Comparison of ENCODE assay signal across 20 mouse cellular contexts in the genomic region with DNA sequence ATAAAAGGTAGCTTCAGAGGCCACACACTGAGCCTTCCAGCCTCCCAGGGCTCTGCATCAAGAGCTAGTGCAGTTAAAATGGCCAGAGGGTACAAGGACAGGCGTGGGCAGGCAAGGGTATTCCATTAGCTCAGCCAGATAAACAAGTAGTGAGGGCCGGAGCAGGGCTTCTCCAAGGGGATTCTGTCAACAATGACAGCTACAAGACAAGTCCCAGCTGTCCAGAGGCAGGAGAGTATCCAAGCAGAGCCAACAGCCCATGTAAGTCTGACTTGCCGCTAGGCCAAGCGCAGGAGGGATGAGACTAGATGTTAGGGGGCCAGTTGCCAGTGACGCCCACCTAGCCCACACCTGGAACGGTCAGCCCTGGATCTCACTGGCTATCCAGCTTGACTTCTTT. TPM values are rescaled to one million over a fixed set of nuclear protein-coding genes. Genes with fewer than 3 reads are reported as not detected.
DNase-seq lines count a peak whose midpoint lies in the region; ATAC-seq and TF ChIP-seq lines count a peak whose summit lies in the region.
"Had no signal": no experiment of that assay in that cellular context is flagged by ENCODE, and none has a peak within 500 bp of the region (broad histone marks: within the 10 kb centered on the region; RNA-seq: fewer than 3 reads in every experiment).

No protein-coding gene starts in this region.

- ATAC-seq in heart, embryonic 12.5 days (ENCODE audit: insufficient number of reproducible peaks, low FRiP score): peak; percentile 40; the same call in 1 of the 2 replicates
- ATAC-seq: inflammation-experienced regulatory T-cells, adult 6 months had no signal

- H3K27ac ChIP-seq in heart, embryonic 12.5 days (ENCODE audit: poor library complexity, severe bottlenecking): peak overlapping the region; percentile 47
- peak overlapping the region; percentile 64 for H3K27ac ChIP-seq in thymus, adult 2 months (ENCODE audit: control insufficient read depth, insufficient read depth, low read length)
- H3K27ac ChIP-seq: layer of hippocampus, adult 2 months; left cerebral cortex, adult 2 months; limb, embryonic 12.5 days; liver, embryonic 15.5 days; neural tube, embryonic 13.5 days had no signal

- H3K27me3 ChIP-seq in heart, embryonic 12.5 days (replicated peaks): no peaks in the 10 kb centered on the region
- no peaks in the 10 kb centered on the region for H3K27me3 ChIP-seq in thymus, adult 2 months (ENCODE audit: control insufficient read depth, insufficient read depth, low read length)
- H3K27me3 ChIP-seq: limb, embryonic 12.5 days; liver, embryonic 15.5 days; neural tube, embryonic 13.5 days had no signal

- no peak for DNase-seq in heart, adult 9 months (ENCODE audit: low spot score in 2 of 2)
- DNase-seq in kidney, postnatal 10 days: peak; percentile 68
- DNase-seq in kidney, adult 9 months: no peak
- DNase-seq in thymus, adult 2 months: no peak
- DNase-seq in thymus, adult 18-20 months: no peak
- peak; percentile 38 for DNase-seq in lung, postnatal 36 days
- no peak for DNase-seq in thymus, postnatal 25 days
- DNase-seq: adrenal gland, postnatal 10 days; cerebellum, adult 9-11 months; gastrocnemius, postnatal 10 days; right cerebral cortex, postnatal 4 days; thymus, postnatal 4 days had no signal

- 39% methylated on average over 6 of the region's 6 CpGs for WGBS in heart, embryonic 12.5 days
- 96% methylated on average over 6 of the region's 6 CpGs for WGBS in thymus, adult 2 months

- H3K9ac ChIP-seq in heart, embryonic 12.5 days: no peak overlapping the region
- H3K9ac ChIP-seq: limb, embryonic 12.5 days; liver, embryonic 15.5 days; neural tube, embryonic 13.5 days had no signal

- TF ChIP-seq POLR2A in thymus, adult 2 months (IDR thresholded peaks at IDR 0.05; ENCODE audit: control insufficient read depth, extremely low read depth, insufficient read depth, low read length, poor library complexity): no peak

- peaks cover 39% of the 10 kb centered on the region for H3K4me1 ChIP-seq in heart, embryonic 12.5 days (replicated peaks)
- peaks cover 35% of the 10 kb centered on the region for H3K4me1 ChIP-seq in thymus, adult 2 months (replicated peaks; ENCODE audit: control insufficient read depth, insufficient read depth, low read length)

- no peak overlapping the region for H3K4me3 ChIP-seq in heart, embryonic 12.5 days
- H3K4me3 ChIP-seq in thymus, adult 2 months (ENCODE audit: control insufficient read depth, insufficient read depth, low read length): no peak overlapping the region
- H3K4me3 ChIP-seq: erythroblast, embryonic 14.5 days; layer of hippocampus, adult 2 months; left cerebral cortex, adult 2 months; limb, embryonic 12.5 days; liver, embryonic 15.5 days; neural tube, embryonic 13.5 days had no signal

- H3K36me3 ChIP-seq in heart, embryonic 12.5 days: no peaks in the 10 kb centered on the region; the same call in 1 of the 2 replicates
- peaks cover 10% of the 10 kb centered on the region; the same call in 1 of the 2 replicates for H3K36me3 ChIP-seq in thymus, adult 2 months (ENCODE audit: control insufficient read depth, insufficient read depth, low read length)
- H3K36me3 ChIP-seq: limb, embryonic 12.5 days; neural tube, embryonic 13.5 days had no signal

- H3K9me3 ChIP-seq in heart, embryonic 12.5 days (replicated peaks): no peaks in the 10 kb centered on the region
- H3K9me3 ChIP-seq: limb, embryonic 12.5 days; liver, embryonic 15.5 days; neural tube, embryonic 13.5 days had no signal

- no peak overlapping the region for H3K4me2 ChIP-seq in heart, embryonic 12.5 days
- H3K4me2 ChIP-seq: limb, embryonic 12.5 days; liver, embryonic 15.5 days; neural tube, embryonic 13.5 days had no signal

- TF ChIP-seq CTCF in thymus, adult 2 months (IDR thresholded peaks at IDR 0.05; ENCODE audit: borderline replicate concordance, control insufficient read depth, extremely low read depth, insufficient read depth, low read length, poor library complexity): no peak

RNA-seq across cellular contexts. Expression of gene Fam49b, which starts 34.8 kb away (rescaled TPM):
- polyA plus RNA-seq in heart, embryonic 12.5 days (2016; fragmentation: Nextera tagmentation; extraction: Ambion mirVana): 62.4 and 66.5 TPM in 2 replicates
- 82.3 and 128 TPM in 2 replicates for polyA plus RNA-seq in thymus, adult 2 months (2012; rRNA removed)

Comparison
In these comparisons a context has a peak if more than half of its experiments do, and no peak if none do; other contexts are left out.
1. DNase-seq: peak in kidney, postnatal 10 days (single experiment) and lung, postnatal 36 days (single experiment); none in heart, adult 9 months (0 of 2), kidney, adult 9 months (single experiment), thymus, adult 2 months (single experiment), thymus, adult 18-20 months (0 of 2) and thymus, postnatal 25 days (single experiment).